Mouse (Mus musculus) frontal cortex, adult 2 months (tissue): Measurements from ENCODE around the gene Bfsp2. TPM values are rescaled to one million over a fixed set of nuclear protein-coding genes. Genes with fewer than 3 reads are reported as not detected.

Experiments
- DNase-seq, 2 experiments: peaks; one replicate each; pipeline ENCODE4 v3.0.0; 2022; ENCODE audit warnings: low spot score in 1 of 2; ENCODE audit errors: extremely low spot score in 1 of 2
- polyA plus RNA-seq: library from polyadenylated mRNA; depleted of rRNA; stranded (reverse); fragments of >200 nt; gene quantifications from 2 replicates; pipeline ENCODE4 v1.2.3, GENCODE M21; 2012

The Bfsp2 gene
- polyA plus RNA-seq, 1 experiment = 6.9 TPM

GRCm38 (mm10) chr9:103486262-103486661, 6.0 kb upstream of the Bfsp2 start:
- no peak for DNase-seq

DNA sequence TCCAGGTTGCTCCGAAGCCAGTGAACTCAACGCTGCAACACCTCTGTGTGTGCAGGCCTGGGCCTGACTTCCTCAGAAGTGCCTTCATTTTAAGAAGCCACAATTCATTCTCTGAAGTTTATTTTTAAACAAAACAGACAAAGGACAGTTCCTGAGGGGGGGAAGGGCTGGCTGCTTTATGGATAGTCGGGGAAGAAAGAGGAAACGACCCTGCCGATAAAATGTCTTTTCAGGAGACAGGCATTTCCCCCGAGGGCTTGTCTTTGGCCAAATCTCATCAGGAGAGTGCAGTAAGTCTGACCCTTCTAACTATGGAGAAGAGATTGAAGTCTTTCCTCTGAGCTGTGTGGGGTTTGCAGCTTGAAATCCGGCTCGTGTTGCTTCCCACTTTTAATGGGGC, 5.4 kb upstream of the Bfsp2 start:
- no peak for DNase-seq

- no peak for DNase-seq
These were observed 492 bp upstream of the Bfsp2 start for GRCm38 (mm10) chr9:103480603-103481220.

GRCm38 (mm10) chr9:103475414-103475813, 4.8 kb downstream of the Bfsp2 start:
- DNase-seq = no peak

- peak in 1 of 2 experiments; percentile 19 for DNase-seq
These were observed 6.1 kb downstream of the Bfsp2 start for GRCm38 (mm10) chr9:103473915-103474688.

- DNase-seq = no peak
These were observed 8.4 kb downstream of the Bfsp2 start for GRCm38 (mm10) chr9:103471784-103472183.

- DNase-seq = peak in 1 of 2 experiments; percentile 36
These were observed 10.7 kb downstream of the Bfsp2 start for GRCm38 (mm10) chr9:103469516-103469915.

DNA sequence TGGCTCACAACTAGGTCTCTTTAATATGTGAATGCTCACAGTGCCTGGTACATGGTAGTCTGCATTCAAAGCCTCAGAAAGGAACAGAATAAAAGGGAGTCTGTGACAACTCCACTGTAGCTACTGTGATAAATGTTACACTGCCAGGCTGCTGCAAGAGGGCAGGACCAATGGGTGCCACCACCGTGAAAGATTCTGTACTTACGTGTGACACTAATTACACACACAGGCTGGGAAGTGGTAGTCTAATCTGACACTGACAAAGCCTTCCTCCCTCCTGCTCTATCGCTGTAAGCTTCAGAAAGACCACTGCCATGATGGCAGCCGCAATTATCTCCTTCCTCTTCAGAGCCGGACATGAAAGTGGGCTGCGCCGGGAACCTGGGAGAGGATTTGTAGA, 11.3 kb downstream of the Bfsp2 start:
- DNase-seq = no peak

DNA sequence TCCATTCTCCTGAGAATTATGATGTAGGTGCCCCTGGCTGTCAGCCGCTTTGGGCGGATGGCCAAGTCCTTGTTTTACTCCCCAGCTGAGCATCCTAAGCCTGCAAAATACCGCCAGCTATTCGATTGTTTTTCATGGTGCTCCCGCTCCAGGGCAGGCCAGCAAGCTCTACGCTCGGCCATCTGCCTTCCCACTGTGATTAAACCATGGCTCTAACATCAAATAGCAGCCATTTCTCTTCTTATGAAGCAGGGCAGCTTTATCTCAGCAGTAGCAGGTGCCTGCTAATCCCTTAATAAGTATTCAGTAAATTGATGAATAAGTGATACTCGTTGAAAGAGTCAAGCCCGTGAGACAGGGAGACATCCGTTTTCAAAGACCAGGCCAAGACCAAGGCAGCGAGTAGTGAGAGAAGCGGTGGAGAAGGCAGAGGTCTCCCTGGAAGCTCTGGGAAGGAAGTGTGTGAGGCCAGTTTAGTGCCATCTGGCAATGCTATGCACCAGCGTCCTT, 14.5 kb downstream of the Bfsp2 start:
- DNase-seq = peak in 1 of 2 experiments; percentile 26

DNA sequence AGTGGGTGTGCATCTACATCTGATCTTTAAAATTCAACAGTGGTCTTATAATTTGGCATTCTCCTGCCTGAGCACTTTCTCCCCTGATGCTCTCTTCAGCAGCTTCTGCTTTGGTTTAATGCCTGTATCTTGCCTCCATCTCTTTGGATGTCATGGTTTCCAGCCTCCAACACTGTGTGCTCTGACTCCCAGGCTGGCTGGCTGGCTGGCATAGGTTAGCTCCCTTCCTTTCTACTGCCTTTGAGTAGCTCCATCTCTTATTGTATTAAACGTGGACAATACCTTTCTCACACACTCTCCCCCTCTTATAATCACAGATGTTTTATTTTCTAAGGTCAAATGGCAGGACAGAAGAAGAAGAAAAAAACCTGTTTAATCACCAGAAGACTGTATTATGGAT, 14.9 kb downstream of the Bfsp2 start:
- DNase-seq = no peak

DNA sequence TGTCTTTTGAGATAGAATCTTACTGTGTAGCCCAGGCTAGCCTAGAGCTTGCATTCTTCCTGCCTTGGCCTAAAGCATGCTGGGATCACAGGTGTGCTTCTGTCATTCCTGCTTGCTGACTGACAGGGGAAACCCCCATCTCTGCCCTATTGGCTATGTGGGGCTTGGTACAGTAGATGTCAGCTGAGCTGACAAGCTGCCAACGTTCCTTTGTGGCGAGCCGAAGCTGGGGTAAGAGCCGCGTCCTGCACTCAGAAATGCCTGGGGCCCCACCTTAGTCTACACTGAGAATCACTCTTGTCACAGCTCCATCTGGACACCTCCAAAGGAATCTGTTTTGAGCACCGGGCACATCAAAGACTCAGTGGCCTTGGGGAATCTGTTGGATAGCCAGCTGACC, 16.4 kb downstream of the Bfsp2 start:
- no peak for DNase-seq

DNA sequence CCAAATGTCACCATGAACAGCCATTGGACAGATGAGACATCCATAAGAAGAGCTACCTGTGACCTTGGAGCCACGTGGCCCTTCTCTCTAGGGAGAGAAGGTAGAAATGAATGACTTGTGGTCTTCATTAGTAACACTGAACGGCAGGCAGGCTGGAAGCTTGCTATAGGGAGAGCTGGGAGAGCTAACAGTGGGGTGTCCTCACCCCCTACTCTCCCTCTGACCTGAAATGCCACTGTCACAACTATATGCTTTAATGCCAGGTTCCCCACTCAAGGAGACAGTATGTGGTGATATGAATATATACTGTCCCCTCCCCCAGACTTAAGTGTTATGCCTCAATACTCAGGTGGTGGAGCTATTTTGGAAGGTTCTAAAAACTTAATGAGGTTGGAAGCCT, 20.4 kb downstream of the Bfsp2 start:
- DNase-seq = no peak

DNA sequence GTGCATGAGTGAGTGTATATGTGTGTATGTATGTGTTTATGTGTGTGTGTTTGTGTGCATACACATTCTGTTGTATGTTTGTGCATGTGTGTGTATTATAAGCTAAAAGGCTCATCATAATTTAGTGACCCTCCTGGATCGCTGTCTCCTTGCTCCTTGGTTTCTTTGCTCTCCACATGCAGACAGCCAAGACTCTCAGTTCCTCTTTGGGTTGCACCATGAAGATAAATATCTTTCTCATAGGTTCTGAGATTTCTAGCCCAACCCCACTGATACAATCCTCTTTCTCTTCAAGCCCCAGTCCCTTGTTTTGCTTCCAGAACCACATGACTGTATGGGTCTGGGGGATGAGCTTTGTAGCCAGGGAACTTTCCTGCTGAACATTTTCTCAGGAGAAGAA, 20.9 kb downstream of the Bfsp2 start:
- no peak for DNase-seq

DNA sequence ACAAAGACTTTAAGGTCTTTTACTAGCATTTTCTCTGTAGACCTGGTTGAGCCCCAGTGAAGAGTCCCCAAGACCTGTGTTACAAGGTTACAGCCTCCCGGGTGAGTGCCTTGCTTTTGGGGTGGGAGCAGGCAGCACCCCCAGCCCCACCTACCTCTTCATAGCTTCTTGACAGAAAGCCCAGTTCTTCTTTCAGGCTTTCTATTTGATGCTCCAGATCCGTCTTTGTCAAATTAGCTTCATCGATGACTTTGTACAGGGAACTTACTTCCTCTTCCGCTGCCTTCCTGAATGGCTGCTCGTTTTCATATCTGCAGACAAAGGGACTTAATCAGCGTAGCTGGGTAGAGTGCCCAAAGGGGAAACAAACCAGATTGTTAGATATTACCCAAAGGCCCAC, 30.6 kb downstream of the Bfsp2 start:
- DNase-seq = no peak

GRCm38 (mm10) chr9:103449092-103449491, 31.1 kb downstream of the Bfsp2 start:
- no peak for DNase-seq

GRCm38 (mm10) chr9:103444656-103445055, 35.6 kb downstream of the Bfsp2 start:
- no peak for DNase-seq

- no peak for DNase-seq
These were observed 36.4 kb downstream of the Bfsp2 start for GRCm38 (mm10) chr9:103443824-103444185.

DNA sequence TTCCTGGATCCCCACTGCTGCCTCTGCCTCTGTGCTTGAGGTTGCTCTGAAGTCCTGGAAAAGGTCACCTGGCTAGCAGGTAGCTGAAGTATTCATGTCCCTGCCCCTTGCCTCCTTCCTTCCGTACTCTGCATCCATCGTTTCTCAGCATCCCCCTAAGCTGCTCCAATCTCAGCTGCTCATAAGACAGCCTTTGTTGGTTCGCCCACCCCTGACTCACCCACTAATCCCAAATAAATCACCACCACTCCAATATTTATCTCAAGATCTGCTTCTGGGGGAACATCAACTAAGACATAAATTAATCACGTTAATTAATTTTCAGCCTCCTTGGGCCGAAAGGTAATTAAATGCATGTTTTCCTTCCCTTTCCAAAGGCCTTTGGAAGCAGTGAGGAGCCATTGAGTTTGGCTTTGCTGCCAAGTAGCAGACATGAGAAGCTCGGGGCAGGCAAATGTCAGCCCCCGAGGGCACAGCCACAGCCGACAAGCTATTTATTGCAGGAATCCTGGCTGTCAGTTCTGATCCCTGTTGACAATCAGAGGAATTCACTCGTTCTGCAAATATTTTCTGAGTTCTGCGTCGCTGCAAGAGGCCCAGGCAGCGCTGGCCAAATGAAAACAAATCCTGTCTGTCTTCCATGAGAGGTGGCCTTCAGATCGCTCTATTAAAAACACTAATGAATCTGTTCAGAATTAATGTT, 36.9 kb downstream of the Bfsp2 start:
- peak in 1 of 2 experiments; percentile 11 for DNase-seq

- DNase-seq = no peak
These were observed 39.6 kb downstream of the Bfsp2 start for GRCm38 (mm10) chr9:103440597-103440996.

- no peak for DNase-seq
These were observed 43.1 kb downstream of the Bfsp2 start for GRCm38 (mm10) chr9:103437104-103437503.

GRCm38 (mm10) chr9:103434116-103434515, 46.1 kb downstream of the Bfsp2 start:
- DNase-seq = no peak
